Mouse (Mus musculus) liver, embryonic 15.5 days (tissue): Measurements from ENCODE around the gene Xrcc4. TPM values are rescaled to one million over a fixed set of nuclear protein-coding genes. Genes with fewer than 3 reads are reported as not detected.
"Not testable (repeated sequence)": the region's sequence is repeated elsewhere in the genome, so short reads cannot be mapped to it uniquely, and the experiment has no call there.

Source experiments
- ATAC-seq: fragments of 200-750 bp; cut with Nextera tagmentation; 2 replicates; pipeline ENCODE4 v1.8.0; 2017; ENCODE audit warnings: moderate number of reproducible peaks, mild to moderate bottlenecking, moderate library complexity; ENCODE audit not compliant: insufficient read depth
- H3K27ac ChIP-seq: fragments of 300-500 bp; sonication (generic); replicated peaks from 2 replicates; pipeline ENCODE4 v1.5.1; 2015; ENCODE audit warnings: mild to moderate bottlenecking, inconsistent platforms
- H3K27me3 ChIP-seq: fragments of 300-500 bp; sonication (generic); 2 replicates; pipeline ENCODE4 v1.6.1; 2015; ENCODE audit warnings: mild to moderate bottlenecking, inconsistent platforms
- H3K36me3 ChIP-seq: fragments of 300-500 bp; sonication (generic); replicated peaks from 2 replicates; pipeline ENCODE4 v1.6.1; 2015; ENCODE audit warnings: moderate library complexity, mild to moderate bottlenecking, inconsistent platforms
- H3K4me1 ChIP-seq: fragments of 300-500 bp; sonication (generic); replicated peaks from 2 replicates; pipeline ENCODE4 v1.6.1; 2015; ENCODE audit warnings: inconsistent platforms
- H3K4me2 ChIP-seq: fragments of 300-500 bp; sonication (generic); 2 replicates; pipeline ENCODE4 v1.6.1; 2015; ENCODE audit warnings: moderate library complexity, mild to moderate bottlenecking, inconsistent platforms
- H3K4me3 ChIP-seq: fragments of 300-500 bp; sonication (generic); replicated peaks from 2 replicates; pipeline ENCODE4 v1.5.1; 2015; ENCODE audit warnings: mild to moderate bottlenecking, inconsistent platforms
- H3K9ac ChIP-seq: fragments of 300-500 bp; sonication (generic); 2 replicates; pipeline ENCODE4 v1.6.1; 2015; ENCODE audit warnings: moderate library complexity, mild to moderate bottlenecking, inconsistent platforms
- H3K9me3 ChIP-seq: fragments of 300-500 bp; sonication (generic); replicated peaks from 2 replicates; pipeline ENCODE4 v1.6.1; 2016; ENCODE audit warnings: inconsistent platforms
- WGBS: fragments of 180-500 bp; shearing (Covaris S2); methylation state at CpG from one replicate; pipeline ENCODE4 v1.1.7; 2015; ENCODE audit warnings: mixed read lengths; ENCODE audit not compliant: insufficient replicate concordance; 5-methylcytosine and 5-hydroxymethylcytosine counted together
- polyA plus RNA-seq: library from polyadenylated mRNA; unstranded; fragments of >200 nt; fragmentation: Nextera tagmentation; extraction: Ambion mirVana; gene quantifications from 2 replicates; pipeline ENCODE4 v1.2.1, GENCODE M21; 2015

Gene Xrcc4
- polyA plus RNA-seq, 1 experiment from 2014 or later: 5.1 TPM

- no peaks in the 10 kb centered on the region for H3K36me3 ChIP-seq
- H3K9me3 ChIP-seq: no peaks in the 10 kb centered on the region
- 64% methylated on average over 3 of the region's 3 CpGs for WGBS
- no peaks in the 10 kb centered on the region for H3K27me3 ChIP-seq
- no peak overlapping the region for H3K27ac ChIP-seq
- H3K9ac ChIP-seq: no peak overlapping the region
- H3K4me1 ChIP-seq: no peaks in the 10 kb centered on the region
- H3K4me3 ChIP-seq: no peak overlapping the region
- ATAC-seq: no peak
- H3K4me2 ChIP-seq: no peak overlapping the region
These were observed 323.4 kb downstream of the Xrcc4 start for GRCm38 (mm10) chr13:89765966-89766365.

- no peak for ATAC-seq
- no peak overlapping the region for H3K27ac ChIP-seq
- no peak overlapping the region for H3K9ac ChIP-seq
- no peaks in the 10 kb centered on the region for H3K36me3 ChIP-seq
- H3K27me3 ChIP-seq: no peaks in the 10 kb centered on the region
- H3K9me3 ChIP-seq: no peaks in the 10 kb centered on the region
- 46% methylated on average over 3 of the region's 3 CpGs for WGBS
- no peaks in the 10 kb centered on the region for H3K4me1 ChIP-seq
- H3K4me2 ChIP-seq: no peak overlapping the region
- H3K4me3 ChIP-seq: no peak overlapping the region
These were observed 327.1 kb downstream of the Xrcc4 start for GRCm38 (mm10) chr13:89762339-89762738.

GRCm38 (mm10) chr13:89756347-89756746, 333.1 kb downstream of the Xrcc4 start:
- Histone ChIP-seq H3K27me3 (no peaks in the 10 kb centered on the region), H3K4me1 (no peaks in the 10 kb centered on the region), H3K9ac (no peak overlapping the region), H3K9me3 (no peaks in the 10 kb centered on the region), H3K4me2 (no peak overlapping the region), H3K4me3 (no peak overlapping the region), H3K36me3 (no peaks in the 10 kb centered on the region), H3K27ac (no peak overlapping the region)
- no peak for ATAC-seq

- not testable (repeated sequence) for H3K9ac ChIP-seq, H3K9me3 ChIP-seq, H3K4me3 ChIP-seq, H3K4me1 ChIP-seq, H3K27me3 ChIP-seq, ATAC-seq, H3K4me2 ChIP-seq, H3K36me3 ChIP-seq, H3K27ac ChIP-seq
- WGBS: 18% methylated on average over 3 of the region's 3 CpGs
These were observed 338.8 kb downstream of the Xrcc4 start for GRCm38 (mm10) chr13:89750562-89750961.

GRCm38 (mm10) chr13:89743201-89743600, 346.2 kb downstream of the Xrcc4 start:
- peaks cover 64% of the 10 kb centered on the region for H3K27me3 ChIP-seq
- H3K4me2 ChIP-seq: no peak overlapping the region; the same call in 1 of the 2 replicates
- ATAC-seq: no peak
- H3K27ac ChIP-seq: no peak overlapping the region
- H3K4me3 ChIP-seq: no peak overlapping the region
- WGBS: 18% methylated on average over 8 of the region's 8 CpGs
- no peaks in the 10 kb centered on the region for H3K9me3 ChIP-seq
- no peaks in the 10 kb centered on the region for H3K36me3 ChIP-seq
- no peak overlapping the region for H3K9ac ChIP-seq
- peaks cover 13% of the 10 kb centered on the region; the same call in 1 of the 2 replicates for H3K4me1 ChIP-seq

GRCm38 (mm10) chr13:89742686-89743200, 346.7 kb downstream of the Xrcc4 start:
- ATAC-seq: no peak
- Histone ChIP-seq H3K4me2 (peak overlapping the region; percentile 78), H3K9ac (no peak overlapping the region), H3K4me3 (peak overlapping the region; percentile 59), H3K27me3 (peaks cover 65% of the 10 kb centered on the region), H3K4me1 (peaks cover 13% of the 10 kb centered on the region; the same call in 1 of the 2 replicates), H3K9me3 (no peaks in the 10 kb centered on the region), H3K27ac (no peak overlapping the region), H3K36me3 (no peaks in the 10 kb centered on the region)
- WGBS: 4% methylated on average over 15 of the region's 15 CpGs

GRCm38 (mm10) chr13:89741766-89742685, 347.4 kb downstream of the Xrcc4 start, which contains the start of gene Vcan:
Gene Vcan, minus strand, starts transcription at chr13:89742509.
- no peak for ATAC-seq
- 1% methylated on average over 40 of the region's 40 CpGs for WGBS
- Histone ChIP-seq H3K36me3 (no peaks in the 10 kb centered on the region), H3K4me2 (peak within 1 kb of the TSS; percentile 78), H3K27ac (no peak within 1 kb of the TSS), H3K9me3 (no peaks in the 10 kb centered on the region), H3K27me3 (peaks cover 65% of the 10 kb centered on the region), H3K4me1 (peaks cover 13% of the 10 kb centered on the region; the same call in 1 of the 2 replicates), H3K4me3 (peak within 1 kb of the TSS; percentile 59), H3K9ac (no peak within 1 kb of the TSS)

- Histone ChIP-seq H3K9ac (no peak overlapping the region), H3K36me3 (no peaks in the 10 kb centered on the region), H3K4me1 (peaks cover 13% of the 10 kb centered on the region; the same call in 1 of the 2 replicates), H3K27me3 (peaks cover 65% of the 10 kb centered on the region), H3K4me2 (peak overlapping the region; percentile 78), H3K4me3 (peak overlapping the region; percentile 59), H3K9me3 (no peaks in the 10 kb centered on the region), H3K27ac (no peak overlapping the region)
- no peak for ATAC-seq
- under 1% methylated on average over 14 of the region's 14 CpGs for WGBS
These were observed 348.3 kb downstream of the Xrcc4 start for GRCm38 (mm10) chr13:89741116-89741551.

GRCm38 (mm10) chr13:89740243-89741115, 348.9 kb downstream of the Xrcc4 start:
- H3K36me3 ChIP-seq: no peaks in the 10 kb centered on the region
- H3K9me3 ChIP-seq: no peaks in the 10 kb centered on the region
- peak overlapping the region; percentile 59 for H3K4me3 ChIP-seq
- under 1% methylated on average over 33 of the region's 33 CpGs for WGBS
- peaks cover 61% of the 10 kb centered on the region for H3K27me3 ChIP-seq
- H3K4me1 ChIP-seq: peaks cover 13% of the 10 kb centered on the region; the same call in 1 of the 2 replicates
- peak; percentile 73 for ATAC-seq
- no peak overlapping the region for H3K9ac ChIP-seq
- peak overlapping the region; percentile 78 for H3K4me2 ChIP-seq
- H3K27ac ChIP-seq: no peak overlapping the region

- no peak for ATAC-seq
- Histone ChIP-seq H3K9ac (0 out of 2 replicates have a peak overlapping the region, but pooled peaks have one; percentile 25), H3K4me3 (peak overlapping the region; percentile 59), H3K9me3 (no peaks in the 10 kb centered on the region), H3K36me3 (no peaks in the 10 kb centered on the region), H3K27ac (no peak overlapping the region; the same call in 1 of the 2 replicates), H3K4me2 (peak overlapping the region; percentile 78), H3K27me3 (peaks cover 61% of the 10 kb centered on the region), H3K4me1 (peaks cover 13% of the 10 kb centered on the region; the same call in 1 of the 2 replicates)
- under 1% methylated on average over 24 of the region's 24 CpGs for WGBS
These were observed 349.6 kb downstream of the Xrcc4 start for GRCm38 (mm10) chr13:89739696-89740242.
